Mouse (Mus musculus): ENCODE data around the gene Dlg1. TPM values are rescaled to one million over a fixed set of nuclear protein-coding genes. Genes with fewer than 3 reads are reported as not detected.
A peak's percentile ranks its signal among the peaks of the same experiment; 100 is the strongest.

Gene Dlg1
- polyA plus RNA-seq, 1 experiment from 2014 or later: 21.9 TPM

DNA sequence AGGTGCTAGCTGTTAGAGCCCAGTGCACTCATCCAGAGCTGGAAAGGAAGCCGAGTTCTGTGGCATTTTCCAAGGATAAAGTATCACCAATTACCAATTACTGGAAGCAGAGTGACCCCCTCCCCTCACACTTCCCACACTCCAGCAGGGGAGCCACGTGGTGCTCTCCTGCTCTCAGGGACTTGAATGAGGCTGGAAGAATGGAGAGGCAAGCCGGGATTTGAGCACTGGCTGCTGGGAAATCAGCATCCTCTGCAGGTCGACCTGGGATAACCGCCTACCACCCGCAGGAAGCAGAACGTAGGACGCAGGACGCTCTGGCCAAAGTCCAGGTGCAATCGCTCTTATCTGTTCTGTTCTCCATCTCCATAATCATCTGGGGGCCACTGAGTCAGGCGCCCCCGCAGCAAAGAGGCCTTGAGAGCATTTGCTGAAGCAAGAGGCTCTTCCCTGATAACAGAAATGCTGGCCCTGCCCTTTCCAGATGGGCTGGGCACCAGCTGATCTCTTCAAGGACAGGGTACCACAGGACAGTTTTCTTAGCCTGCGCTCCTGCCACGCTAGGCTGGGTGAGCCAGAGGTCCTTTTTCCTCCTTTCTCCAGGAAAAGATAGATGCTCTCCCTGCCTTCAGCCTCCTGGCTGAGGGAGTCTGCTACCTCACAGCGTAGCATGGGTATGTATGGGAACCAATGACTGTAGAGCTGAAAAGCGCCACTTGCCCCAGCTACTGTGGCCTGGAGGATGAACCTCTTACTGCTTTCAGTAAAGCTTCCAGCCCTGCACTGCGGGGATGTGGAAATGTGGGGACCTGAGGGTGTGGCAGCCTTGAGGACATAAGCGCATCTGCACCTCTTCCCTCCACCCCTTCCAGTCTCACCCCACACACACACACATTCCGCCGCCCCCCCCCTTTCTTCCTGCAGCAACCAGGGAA is 242.9 kb downstream of the Dlg1 start:
- H3K9me3 ChIP-seq (ENCODE audit: control insufficient read depth, low read length): no peaks in the 10 kb centered on the region
- H3K27me3 ChIP-seq (ENCODE audit: control insufficient read depth, insufficient read depth, low read length): no peaks in the 10 kb centered on the region
- H3K4me3 ChIP-seq (ENCODE audit: control insufficient read depth in 1 of 2, insufficient read depth in 1 of 2, low read depth in 1 of 2, low read length in 2 of 2): peak overlapping the region; percentile 31 to 35; a peak in 3 of 4 replicates
- no peaks in the 10 kb centered on the region for H3K36me3 ChIP-seq (ENCODE audit: control insufficient read depth, insufficient read depth, low read length)
- peak overlapping the region; percentile 41; the same call in 1 of the 2 replicates for H3K9ac ChIP-seq (ENCODE audit: low read length)
- H3K4me2 ChIP-seq (ENCODE audit: low read length): peak overlapping the region; percentile 68
- no peak overlapping the region for H3K27ac ChIP-seq (replicated peaks in 1 of 2; ENCODE audit: control insufficient read depth in 1 of 2, insufficient read depth in 1 of 2, low read depth in 2 of 2, low read length in 2 of 2)
- ATAC-seq (ENCODE audit: insufficient number of reproducible peaks, insufficient read depth, low FRiP score, low read depth): no peak
- WGBS: 26% methylated on average over 20 of the region's 20 CpGs
- H3K4me1 ChIP-seq (ENCODE audit: control insufficient read depth in 2 of 2, insufficient read depth in 2 of 2, low read length in 2 of 2): peaks cover 6 to 11% of the 10 kb centered on the region in 2 experiments; a peak in 3 of 4 replicates

DNA sequence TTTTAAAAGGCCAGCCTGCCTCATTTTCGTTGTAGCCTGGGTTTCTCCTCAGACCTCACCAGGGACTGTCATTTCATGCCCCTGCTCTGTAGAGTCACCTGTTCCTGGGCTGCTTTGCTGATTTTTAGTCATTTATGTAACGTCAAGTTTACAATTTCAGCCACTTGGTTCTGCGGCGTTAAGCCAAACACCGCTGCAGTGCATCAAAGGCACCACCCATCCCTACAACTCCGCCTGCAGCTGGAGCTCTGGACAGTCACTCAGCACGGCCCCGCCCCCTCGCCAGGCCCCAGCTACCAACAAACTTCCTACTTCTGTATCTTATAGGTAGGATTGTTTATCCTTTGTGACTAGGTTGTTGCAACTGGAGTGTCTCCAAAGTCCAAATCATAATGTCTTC is 243.7 kb downstream of the Dlg1 start:
- H3K9me3 ChIP-seq (ENCODE audit: control insufficient read depth, low read length): no peaks in the 10 kb centered on the region
- no peaks in the 10 kb centered on the region for H3K27me3 ChIP-seq (ENCODE audit: control insufficient read depth, insufficient read depth, low read length)
- peak overlapping the region; percentile 41 for H3K9ac ChIP-seq (ENCODE audit: low read length)
- no peak for ATAC-seq (ENCODE audit: insufficient number of reproducible peaks, insufficient read depth, low FRiP score, low read depth)
- H3K27ac ChIP-seq (replicated peaks in 1 of 2; ENCODE audit: control insufficient read depth in 1 of 2, insufficient read depth in 1 of 2, low read depth in 2 of 2, low read length in 2 of 2): no peak overlapping the region
- no peaks in the 10 kb centered on the region for H3K36me3 ChIP-seq (ENCODE audit: control insufficient read depth, insufficient read depth, low read length)
- peak overlapping the region; percentile 31 to 35 for H3K4me3 ChIP-seq (ENCODE audit: control insufficient read depth in 1 of 2, insufficient read depth in 1 of 2, low read depth in 1 of 2, low read length in 2 of 2)
- 10% methylated on average over 9 of the region's 9 CpGs for WGBS
- H3K4me2 ChIP-seq (ENCODE audit: low read length): peak overlapping the region; percentile 68
- H3K4me1 ChIP-seq (ENCODE audit: control insufficient read depth in 2 of 2, insufficient read depth in 2 of 2, low read length in 2 of 2): peaks cover 6 to 11% of the 10 kb centered on the region in 2 experiments; a peak in 3 of 4 replicates

DNA sequence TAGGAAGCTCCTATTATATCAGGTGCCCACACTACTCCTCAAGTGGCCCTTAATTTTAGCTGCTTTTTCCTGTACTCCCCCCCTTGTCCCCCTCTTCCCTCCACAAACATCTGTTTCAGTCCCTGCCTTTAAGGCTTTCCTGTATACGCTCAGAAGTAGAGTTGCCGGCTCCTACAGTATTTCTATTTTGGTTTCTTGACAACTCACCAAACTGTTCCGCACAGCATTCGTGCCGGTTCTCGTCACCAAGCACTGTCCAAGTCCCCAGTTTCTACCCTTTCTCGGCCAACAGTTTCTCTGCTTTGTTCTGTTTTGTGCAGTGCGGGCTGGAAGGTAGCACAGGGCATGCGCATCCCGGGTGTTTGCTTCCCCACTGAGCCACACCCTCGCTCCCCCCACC is 245.7 kb downstream of the Dlg1 start:
- Histone ChIP-seq H3K4me3 (ENCODE audit: control insufficient read depth in 1 of 2, insufficient read depth in 1 of 2, low read depth in 1 of 2, low read length in 2 of 2) (peak overlapping the region in 1 of 2 experiments; percentile 13; a peak in 1 of 4 replicates), H3K4me2 (ENCODE audit: low read length) (no peak overlapping the region; the same call in 1 of the 2 replicates), H3K36me3 (ENCODE audit: control insufficient read depth, insufficient read depth, low read length) (no peaks in the 10 kb centered on the region), H3K9me3 (ENCODE audit: control insufficient read depth, low read length) (no peaks in the 10 kb centered on the region), H3K4me1 (ENCODE audit: control insufficient read depth in 2 of 2, insufficient read depth in 2 of 2, low read length in 2 of 2) (peaks cover 6 to 11% of the 10 kb centered on the region in 2 experiments; a peak in 3 of 4 replicates), H3K9ac (ENCODE audit: low read length) (no peak overlapping the region), H3K27ac (replicated peaks in 1 of 2; ENCODE audit: control insufficient read depth in 1 of 2, insufficient read depth in 1 of 2, low read depth in 2 of 2, low read length in 2 of 2) (no peak overlapping the region), H3K27me3 (ENCODE audit: control insufficient read depth, insufficient read depth, low read length) (no peaks in the 10 kb centered on the region)
- 40% methylated on average over 11 of the region's 11 CpGs for WGBS
- ATAC-seq (ENCODE audit: insufficient number of reproducible peaks, insufficient read depth, low FRiP score, low read depth): no peak

DNA sequence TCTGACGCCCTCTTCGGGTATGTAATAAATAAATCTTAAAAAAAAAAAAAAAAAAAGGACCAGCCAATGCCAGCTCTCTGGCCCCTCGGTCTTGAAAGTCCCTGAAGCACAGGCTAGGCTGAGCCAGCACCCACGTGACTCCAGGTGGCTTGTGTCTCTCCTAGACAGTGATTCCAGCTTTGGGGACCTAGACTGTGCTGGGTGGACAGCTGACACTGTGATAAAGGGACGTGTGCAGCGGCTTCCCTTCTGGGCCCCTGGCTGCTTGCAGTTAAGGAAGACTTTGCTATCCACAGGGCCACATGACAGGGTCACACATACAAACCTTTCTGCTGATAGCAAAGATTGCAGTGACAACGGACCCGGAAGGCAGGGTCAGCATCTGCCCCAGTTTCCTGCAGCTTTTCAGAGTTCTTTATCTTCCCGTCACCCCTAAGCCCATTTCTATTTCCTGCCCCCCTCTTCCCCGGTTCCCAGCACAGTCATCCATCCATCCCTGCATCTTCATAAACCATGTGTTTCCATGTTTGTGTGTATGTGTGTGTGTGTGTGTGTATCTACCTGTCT is 247.1 kb downstream of the Dlg1 start:
- no peak overlapping the region for H3K4me2 ChIP-seq (ENCODE audit: low read length)
- H3K36me3 ChIP-seq (ENCODE audit: control insufficient read depth, insufficient read depth, low read length): no peaks in the 10 kb centered on the region
- WGBS: 50% methylated on average over 10 of the region's 10 CpGs
- no peak overlapping the region for H3K9ac ChIP-seq (ENCODE audit: low read length)
- no peak for ATAC-seq (ENCODE audit: insufficient number of reproducible peaks, insufficient read depth, low FRiP score, low read depth)
- peaks cover 6 to 11% of the 10 kb centered on the region in 2 experiments; a peak in 3 of 4 replicates for H3K4me1 ChIP-seq (ENCODE audit: control insufficient read depth in 2 of 2, insufficient read depth in 2 of 2, low read length in 2 of 2)
- H3K27ac ChIP-seq (replicated peaks in 1 of 2; ENCODE audit: control insufficient read depth in 1 of 2, insufficient read depth in 1 of 2, low read depth in 2 of 2, low read length in 2 of 2): no peak overlapping the region
- H3K27me3 ChIP-seq (ENCODE audit: control insufficient read depth, insufficient read depth, low read length): no peaks in the 10 kb centered on the region
- no peak overlapping the region for H3K4me3 ChIP-seq (ENCODE audit: control insufficient read depth in 1 of 2, insufficient read depth in 1 of 2, low read depth in 1 of 2, low read length in 2 of 2)
- no peaks in the 10 kb centered on the region for H3K9me3 ChIP-seq (ENCODE audit: control insufficient read depth, low read length)

DNA sequence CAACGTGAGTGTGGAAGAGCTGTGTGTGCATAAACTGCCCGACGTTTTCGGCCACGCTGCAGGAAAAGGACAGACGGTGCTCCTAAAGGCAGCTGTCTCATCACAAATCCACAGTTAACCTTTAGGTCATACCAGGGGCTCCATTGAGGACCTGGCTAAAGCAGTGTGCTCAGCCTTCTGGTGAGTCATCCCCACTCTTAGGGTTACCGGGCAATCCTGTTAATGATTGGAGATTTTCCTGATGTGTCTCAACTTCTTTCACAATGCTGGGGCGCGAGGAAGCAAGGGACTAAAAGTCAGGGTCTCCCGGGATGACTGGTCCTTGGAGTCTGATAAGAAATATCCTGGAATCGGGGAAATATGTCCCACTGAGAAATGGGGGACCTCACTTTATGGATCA is 254.5 kb downstream of the Dlg1 start:
- H3K4me2 ChIP-seq (ENCODE audit: low read length): no peak overlapping the region

DNA sequence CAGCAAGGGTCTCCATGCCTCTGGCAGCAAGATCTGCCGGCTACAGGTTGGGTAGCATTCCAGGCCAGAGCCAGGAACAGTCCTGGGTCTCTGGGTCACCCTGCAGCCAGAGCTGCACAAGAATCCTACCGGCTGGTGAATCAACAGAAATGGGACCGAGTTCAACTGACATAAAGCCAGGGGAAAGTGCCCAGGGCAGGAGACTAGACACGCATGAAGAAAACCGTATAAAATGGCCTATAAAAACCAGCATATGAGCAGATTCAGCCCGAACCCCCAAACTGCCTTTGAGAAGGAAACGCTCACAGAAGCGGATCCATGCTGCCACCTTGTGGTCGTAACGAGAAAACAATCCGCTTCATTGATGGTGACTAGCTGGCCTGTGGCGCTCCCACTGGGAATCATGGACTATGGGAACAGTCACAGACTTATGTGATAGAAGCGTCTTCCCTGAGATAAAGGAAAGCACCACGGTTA is 255.0 kb downstream of the Dlg1 start:
- H3K4me1 ChIP-seq (ENCODE audit: control insufficient read depth in 2 of 2, insufficient read depth in 2 of 2, low read length in 2 of 2): peaks cover 0 to 3% of the 10 kb centered on the region in 2 experiments; a peak in 1 of 4 replicates
- 0 out of 2 replicates have a peak, but pooled peaks cover 5% of the 10 kb centered on the region for H3K27me3 ChIP-seq (ENCODE audit: control insufficient read depth, insufficient read depth, low read length)
- no peaks in the 10 kb centered on the region for H3K9me3 ChIP-seq (ENCODE audit: control insufficient read depth, low read length)
- peak overlapping the region; percentile 56 for H3K4me2 ChIP-seq (ENCODE audit: low read length)
- WGBS: 4% methylated on average over 14 of the region's 14 CpGs
- H3K36me3 ChIP-seq (ENCODE audit: control insufficient read depth, insufficient read depth, low read length): no peaks in the 10 kb centered on the region
- ATAC-seq (ENCODE audit: insufficient number of reproducible peaks, insufficient read depth, low FRiP score, low read depth): no peak
- peak overlapping the region; percentile 49; the same call in 1 of the 2 replicates for H3K9ac ChIP-seq (ENCODE audit: low read length)
- H3K4me3 ChIP-seq (ENCODE audit: control insufficient read depth in 1 of 2, insufficient read depth in 1 of 2, low read depth in 1 of 2, low read length in 2 of 2): peak overlapping the region in 1 of 2 experiments; percentile 29; a peak in 1 of 4 replicates
- no peak overlapping the region for H3K27ac ChIP-seq (replicated peaks in 1 of 2; ENCODE audit: control insufficient read depth in 1 of 2, insufficient read depth in 1 of 2, low read depth in 2 of 2, low read length in 2 of 2)

More for the DNA sequence above, 254.5 kb downstream of the Dlg1 start:
- Histone ChIP-seq H3K9ac (ENCODE audit: low read length) (no peak overlapping the region), H3K27me3 (ENCODE audit: control insufficient read depth, insufficient read depth, low read length) (0 out of 2 replicates have a peak, but pooled peaks cover 5% of the 10 kb centered on the region), H3K4me1 (ENCODE audit: control insufficient read depth in 2 of 2, insufficient read depth in 2 of 2, low read length in 2 of 2) (peaks cover 0 to 3% of the 10 kb centered on the region in 2 experiments; a peak in 1 of 4 replicates), H3K36me3 (ENCODE audit: control insufficient read depth, insufficient read depth, low read length) (no peaks in the 10 kb centered on the region), H3K27ac (replicated peaks in 1 of 2; ENCODE audit: control insufficient read depth in 1 of 2, insufficient read depth in 1 of 2, low read depth in 2 of 2, low read length in 2 of 2) (no peak overlapping the region), H3K4me3 (ENCODE audit: control insufficient read depth in 1 of 2, insufficient read depth in 1 of 2, low read depth in 1 of 2, low read length in 2 of 2) (no peak overlapping the region), H3K9me3 (ENCODE audit: control insufficient read depth, low read length) (no peaks in the 10 kb centered on the region)
- 64% methylated on average over 11 of the region's 11 CpGs for WGBS
- ATAC-seq (ENCODE audit: insufficient number of reproducible peaks, insufficient read depth, low FRiP score, low read depth): no peak

DNA sequence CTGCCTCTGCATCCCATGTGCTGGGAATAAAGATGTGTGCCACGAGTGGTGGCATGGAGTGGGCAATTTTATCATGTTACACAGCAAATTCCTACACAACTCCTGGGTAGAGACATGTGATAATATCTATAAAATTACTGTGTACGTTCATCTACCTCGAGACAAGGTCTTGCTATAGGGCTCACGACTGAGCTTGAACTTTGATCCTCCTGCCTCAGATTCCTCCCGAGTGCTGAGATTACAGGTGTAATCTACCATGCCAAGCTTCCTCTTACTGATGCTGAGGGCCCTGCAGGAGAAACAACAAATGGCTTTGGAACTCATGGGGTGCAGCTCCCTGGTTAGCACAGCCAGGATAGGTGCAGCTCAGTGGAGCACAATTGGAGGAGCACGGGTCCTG is 261.1 kb downstream of the Dlg1 start:
- 85% methylated on average over 6 of the region's 6 CpGs for WGBS
- Histone ChIP-seq H3K36me3 (ENCODE audit: control insufficient read depth, insufficient read depth, low read length) (no peaks in the 10 kb centered on the region), H3K27ac (replicated peaks in 1 of 2; ENCODE audit: control insufficient read depth in 1 of 2, insufficient read depth in 1 of 2, low read depth in 2 of 2, low read length in 2 of 2) (no peak overlapping the region), H3K4me3 (ENCODE audit: control insufficient read depth in 1 of 2, insufficient read depth in 1 of 2, low read depth in 1 of 2, low read length in 2 of 2) (no peak overlapping the region), H3K4me1 (ENCODE audit: control insufficient read depth in 2 of 2, insufficient read depth in 2 of 2, low read length in 2 of 2) (peaks cover 3 to 5% of the 10 kb centered on the region in 2 experiments; a peak in 3 of 4 replicates), H3K9ac (ENCODE audit: low read length) (no peak overlapping the region), H3K27me3 (ENCODE audit: control insufficient read depth, insufficient read depth, low read length) (no peaks in the 10 kb centered on the region), H3K9me3 (ENCODE audit: control insufficient read depth, low read length) (no peaks in the 10 kb centered on the region), H3K4me2 (ENCODE audit: low read length) (no peak overlapping the region)
- no peak for ATAC-seq (ENCODE audit: insufficient number of reproducible peaks, insufficient read depth, low FRiP score, low read depth)

All from heart, embryonic 14.5 days (tissue).